Mouse (Mus musculus) megakaryocyte, embryonic 14.5 days (primary cell): ENCODE measurements around the gene Lzts2.

Experiments
- FLI1 ChIP-seq: IDR thresholded peaks from 2 replicates; pipeline ENCODE4 v1.6.1; 2012; ENCODE audit warnings: low read length, inconsistent platforms, mixed read lengths
- GATA1 ChIP-seq: IDR thresholded peaks from 3 replicates; pipeline ENCODE4 v1.6.1; 2012; ENCODE audit warnings: mixed read lengths, low read length, inconsistent platforms, borderline replicate concordance

DNA sequence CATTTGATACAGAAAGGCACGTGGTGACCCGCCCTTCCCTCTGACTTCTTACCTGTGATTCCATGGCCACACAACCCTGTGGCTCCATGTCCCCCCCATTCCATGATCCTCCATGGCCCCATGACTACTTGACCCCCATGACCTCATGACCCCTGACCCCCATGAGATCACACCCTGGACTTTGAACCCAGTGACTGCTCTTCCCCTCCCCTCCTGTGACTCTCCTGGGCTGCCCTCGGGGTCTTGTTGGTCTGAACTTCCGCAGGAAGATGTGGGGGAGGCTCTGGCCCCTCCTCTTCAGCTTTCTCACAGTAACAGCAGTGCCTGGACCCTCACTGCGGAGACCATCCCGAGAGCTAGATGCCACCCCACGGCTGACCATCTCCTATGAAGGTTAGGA is 22.0 kb upstream of the Lzts2 start:
- no peak for TF ChIP-seq GATA1
- TF ChIP-seq FLI1: no peak
